Comparison of ENCODE assay signal across 19 mouse cellular contexts in genomic region chr16:54406638-54407037, GRCm38 (mm10).
DNase-seq lines count a peak whose midpoint lies in the region; ATAC-seq and TF ChIP-seq lines count a peak whose summit lies in the region.
"Had no signal": no experiment of that assay in that cellular context is flagged by ENCODE, and none has a peak within 500 bp of the region (broad histone marks: within the 10 kb centered on the region; RNA-seq: fewer than 3 reads in every experiment).

No protein-coding gene starts in this region.

- no peaks in the 10 kb centered on the region for H3K36me3 ChIP-seq in forebrain, embryonic 13.5 days (ENCODE audit: poor library complexity, severe bottlenecking)
- H3K36me3 ChIP-seq in forebrain, embryonic 12.5 days (replicated peaks) = no peaks in the 10 kb centered on the region
- no peaks in the 10 kb centered on the region for H3K36me3 ChIP-seq in forebrain, embryonic 15.5 days
- H3K36me3 ChIP-seq in forebrain, embryonic 11.5 days (ENCODE audit: control insufficient read depth, insufficient read depth, low read length) = no peaks in the 10 kb centered on the region
- H3K36me3 ChIP-seq in forebrain, postnatal 0 days (ENCODE audit: insufficient read depth) = no peaks in the 10 kb centered on the region
- H3K36me3 ChIP-seq in midbrain, embryonic 13.5 days = no peaks in the 10 kb centered on the region
- H3K36me3 ChIP-seq: embryonic facial prominence, embryonic 10.5 days; embryonic facial prominence, embryonic 12.5 days had no signal

- WGBS in forebrain, embryonic 13.5 days = 70% methylated on average over 3 of the region's 3 CpGs
- 78% methylated on average over 3 of the region's 3 CpGs for WGBS in forebrain, embryonic 12.5 days
- 42% methylated on average over 3 of the region's 3 CpGs for WGBS in forebrain, embryonic 15.5 days
- 84% methylated on average over 3 of the region's 3 CpGs for WGBS in forebrain, embryonic 11.5 days
- 48% methylated on average over 3 of the region's 3 CpGs for WGBS in forebrain, postnatal 0 days
- WGBS in midbrain, embryonic 13.5 days = 88% methylated on average over 3 of the region's 3 CpGs

- H3K9ac ChIP-seq in forebrain, embryonic 13.5 days = no peak overlapping the region
- no peak overlapping the region for H3K9ac ChIP-seq in forebrain, embryonic 12.5 days
- no peak overlapping the region for H3K9ac ChIP-seq in forebrain, embryonic 15.5 days (replicated peaks)
- no peak overlapping the region for H3K9ac ChIP-seq in forebrain, embryonic 11.5 days (ENCODE audit: low read length)
- H3K9ac ChIP-seq in forebrain, postnatal 0 days = no peak overlapping the region
- no peak overlapping the region for H3K9ac ChIP-seq in midbrain, embryonic 13.5 days (replicated peaks)
- H3K9ac ChIP-seq: embryonic facial prominence, embryonic 12.5 days had no signal

- DNase-seq in forebrain, embryonic 11.5 days (ENCODE audit: low spot score) = no peak
- DNase-seq in brain, embryonic 18.5 days (ENCODE audit: low read depth, low spot score) = peak; percentile 37
- peak; percentile 61 for DNase-seq in forebrain, postnatal 0 days
- DNase-seq in layer of hippocampus, adult 8-10 months (ENCODE audit: low spot score in 2 of 2) = no peak
- DNase-seq: adrenal gland, adult 2 months; adrenal gland, postnatal 10 days; adrenal gland, postnatal 25 days; B cell, adult 2 months; cerebellum, adult 11-12 months; cerebellum, adult 2 months; cerebellum, adult 9-10 months; cerebellum, postnatal 10 days; cerebellum, postnatal 25 days had no signal

- no peak overlapping the region for H3K27ac ChIP-seq in forebrain, embryonic 13.5 days
- H3K27ac ChIP-seq in forebrain, embryonic 12.5 days = no peak overlapping the region
- no peak overlapping the region for H3K27ac ChIP-seq in forebrain, embryonic 15.5 days (replicated peaks)
- H3K27ac ChIP-seq in forebrain, embryonic 11.5 days (ENCODE audit: low read depth, low read length) = no peak overlapping the region
- H3K27ac ChIP-seq in forebrain, postnatal 0 days (ENCODE audit: low read depth, low read length) = no peak overlapping the region
- H3K27ac ChIP-seq in midbrain, embryonic 13.5 days = no peak overlapping the region
- H3K27ac ChIP-seq: embryonic facial prominence, embryonic 10.5 days; embryonic facial prominence, embryonic 12.5 days had no signal

- H3K4me3 ChIP-seq in forebrain, embryonic 13.5 days = no peak overlapping the region
- no peak overlapping the region for H3K4me3 ChIP-seq in forebrain, embryonic 12.5 days (replicated peaks)
- H3K4me3 ChIP-seq in forebrain, embryonic 15.5 days = no peak overlapping the region
- H3K4me3 ChIP-seq in forebrain, embryonic 11.5 days (ENCODE audit: low read depth, low read length) = no peak overlapping the region
- no peak overlapping the region for H3K4me3 ChIP-seq in forebrain, postnatal 0 days (ENCODE audit: low read depth, low read length)
- H3K4me3 ChIP-seq in midbrain, embryonic 13.5 days (replicated peaks) = no peak overlapping the region
- H3K4me3 ChIP-seq: embryonic facial prominence, embryonic 10.5 days; embryonic facial prominence, embryonic 12.5 days had no signal

- H3K4me2 ChIP-seq in forebrain, embryonic 13.5 days = no peak overlapping the region
- H3K4me2 ChIP-seq in forebrain, embryonic 12.5 days = no peak overlapping the region
- no peak overlapping the region for H3K4me2 ChIP-seq in forebrain, embryonic 15.5 days (replicated peaks)
- no peak overlapping the region for H3K4me2 ChIP-seq in forebrain, embryonic 11.5 days (ENCODE audit: low read depth, low read length, severe bottlenecking)
- H3K4me2 ChIP-seq in forebrain, postnatal 0 days (ENCODE audit: low read depth) = no peak overlapping the region
- H3K4me2 ChIP-seq in midbrain, embryonic 13.5 days (replicated peaks) = no peak overlapping the region
- H3K4me2 ChIP-seq: embryonic facial prominence, embryonic 12.5 days had no signal

- ATAC-seq in forebrain, embryonic 13.5 days = peak; percentile 50; the same call in 1 of the 2 replicates
- no peak for ATAC-seq in forebrain, embryonic 12.5 days (ENCODE audit: low FRiP score)
- peak; percentile 61; the same call in 1 of the 2 replicates for ATAC-seq in forebrain, embryonic 15.5 days (replicated peaks)
- ATAC-seq in forebrain, embryonic 11.5 days (replicated peaks; ENCODE audit: low FRiP score) = no peak
- peak; percentile 67; the same call in 1 of the 2 replicates for ATAC-seq in forebrain, postnatal 0 days
- ATAC-seq in midbrain, embryonic 13.5 days = no peak

- no peaks in the 10 kb centered on the region for H3K4me1 ChIP-seq in forebrain, embryonic 13.5 days
- H3K4me1 ChIP-seq in forebrain, embryonic 12.5 days = no peaks in the 10 kb centered on the region
- H3K4me1 ChIP-seq in forebrain, embryonic 15.5 days = no peaks in the 10 kb centered on the region
- H3K4me1 ChIP-seq in forebrain, embryonic 11.5 days (replicated peaks; ENCODE audit: control insufficient read depth, insufficient read depth, low read length) = no peaks in the 10 kb centered on the region
- no peaks in the 10 kb centered on the region for H3K4me1 ChIP-seq in forebrain, postnatal 0 days (ENCODE audit: insufficient read depth)
- no peaks in the 10 kb centered on the region for H3K4me1 ChIP-seq in midbrain, embryonic 13.5 days (replicated peaks)
- H3K4me1 ChIP-seq: embryonic facial prominence, embryonic 10.5 days; embryonic facial prominence, embryonic 12.5 days had no signal

- no peaks in the 10 kb centered on the region for H3K9me3 ChIP-seq in forebrain, embryonic 13.5 days (replicated peaks)
- no peaks in the 10 kb centered on the region for H3K9me3 ChIP-seq in forebrain, embryonic 12.5 days
- no peaks in the 10 kb centered on the region for H3K9me3 ChIP-seq in forebrain, embryonic 15.5 days
- H3K9me3 ChIP-seq in forebrain, embryonic 11.5 days (ENCODE audit: control insufficient read depth, low read length) = no peaks in the 10 kb centered on the region
- H3K9me3 ChIP-seq in forebrain, postnatal 0 days (ENCODE audit: low read length) = no peaks in the 10 kb centered on the region
- H3K9me3 ChIP-seq in midbrain, embryonic 13.5 days = no peaks in the 10 kb centered on the region
- H3K9me3 ChIP-seq: embryonic facial prominence, embryonic 10.5 days; embryonic facial prominence, embryonic 12.5 days had no signal

- no peak for TF ChIP-seq CTCF in forebrain, postnatal 0 days (IDR thresholded peaks at IDR 0.05; ENCODE audit: low read depth)

- no peaks in the 10 kb centered on the region for H3K27me3 ChIP-seq in forebrain, embryonic 13.5 days
- H3K27me3 ChIP-seq in forebrain, embryonic 12.5 days = no peaks in the 10 kb centered on the region
- no peaks in the 10 kb centered on the region for H3K27me3 ChIP-seq in forebrain, embryonic 15.5 days
- H3K27me3 ChIP-seq in forebrain, embryonic 11.5 days (ENCODE audit: control insufficient read depth, insufficient read depth, low read length) = no peaks in the 10 kb centered on the region
- no peaks in the 10 kb centered on the region for H3K27me3 ChIP-seq in forebrain, postnatal 0 days (ENCODE audit: insufficient read depth, low read length)
- no peaks in the 10 kb centered on the region for H3K27me3 ChIP-seq in midbrain, embryonic 13.5 days
- H3K27me3 ChIP-seq: embryonic facial prominence, embryonic 12.5 days had no signal

Comparison
In these comparisons a context has a peak if more than half of its experiments do, and no peak if none do; other contexts are left out.
1. ATAC-seq: peak in forebrain, embryonic 13.5 days (single experiment), forebrain, embryonic 15.5 days (single experiment) and forebrain, postnatal 0 days (single experiment); none in forebrain, embryonic 12.5 days (single experiment), forebrain, embryonic 11.5 days (single experiment) and midbrain, embryonic 13.5 days (single experiment).
2. DNase-seq: peak in brain, embryonic 18.5 days (single experiment) and forebrain, postnatal 0 days (single experiment); none in forebrain, embryonic 11.5 days (single experiment) and layer of hippocampus, adult 8-10 months (0 of 2).